Mouse (Mus musculus): ENCODE data around the gene Palm2.
A peak's percentile ranks its signal among the peaks of the same experiment; 100 is the strongest.

The Palm2 gene

GRCm38 (mm10) chr4:57614686-57615085 lies 180.6 kb downstream of the Palm2 start:
- DNase-seq (ENCODE audit: low spot score in 2 of 2), result no peak

- DNase-seq (ENCODE audit: low spot score in 2 of 2), result no peak
These were observed 184.7 kb downstream of the Palm2 start for GRCm38 (mm10) chr4:57618743-57619142.

- peak; percentile 37 to 49 for DNase-seq (ENCODE audit: low spot score in 2 of 2)
These were observed 188.8 kb downstream of the Palm2 start for GRCm38 (mm10) chr4:57622816-57623215.

- no peak for DNase-seq (ENCODE audit: low spot score in 2 of 2)
These were observed 190.8 kb downstream of the Palm2 start for GRCm38 (mm10) chr4:57624819-57625218.

GRCm38 (mm10) chr4:57625306-57625705 lies 191.3 kb downstream of the Palm2 start:
- DNase-seq (ENCODE audit: low spot score in 2 of 2), result no peak

GRCm38 (mm10) chr4:57625756-57626155 lies 191.7 kb downstream of the Palm2 start:
- no peak for DNase-seq (ENCODE audit: low spot score in 2 of 2)

- no peak for DNase-seq (ENCODE audit: low spot score in 2 of 2)
These were observed 192.9 kb downstream of the Palm2 start for GRCm38 (mm10) chr4:57626921-57627320.

- DNase-seq (ENCODE audit: low spot score in 2 of 2), result no peak
These were observed 198.3 kb downstream of the Palm2 start for GRCm38 (mm10) chr4:57632386-57632785.

- peak in 1 of 2 experiments; percentile 43 for DNase-seq (ENCODE audit: low spot score in 2 of 2)
These were observed 199.0 kb downstream of the Palm2 start for GRCm38 (mm10) chr4:57633052-57633451.

- DNase-seq (ENCODE audit: low spot score in 2 of 2), result no peak
These were observed 200.9 kb downstream of the Palm2 start for GRCm38 (mm10) chr4:57634956-57635355.

- no peak for DNase-seq (ENCODE audit: low spot score in 2 of 2)
These were observed 202.9 kb downstream of the Palm2 start for GRCm38 (mm10) chr4:57636782-57637482.

GRCm38 (mm10) chr4:57637636-57638386 lies 203.8 kb downstream of the Palm2 start:
- DNase-seq (ENCODE audit: low spot score in 2 of 2), result peak; percentile 67 to 70

- DNase-seq (ENCODE audit: low spot score in 2 of 2), result no peak
These were observed 204.9 kb downstream of the Palm2 start for GRCm38 (mm10) chr4:57638941-57639340.

- DNase-seq (ENCODE audit: low spot score in 2 of 2), result peak; percentile 44 to 53
These were observed 206.2 kb downstream of the Palm2 start for GRCm38 (mm10) chr4:57640222-57640621.

GRCm38 (mm10) chr4:57640971-57641370 lies 206.9 kb downstream of the Palm2 start:
- no peak for DNase-seq (ENCODE audit: low spot score in 2 of 2)

GRCm38 (mm10) chr4:57650994-57651393 lies 216.9 kb downstream of the Palm2 start:
- DNase-seq (ENCODE audit: low spot score in 2 of 2), result no peak

- DNase-seq (ENCODE audit: low spot score in 2 of 2), result no peak
These were observed 217.5 kb downstream of the Palm2 start for GRCm38 (mm10) chr4:57651547-57651946.

- DNase-seq (ENCODE audit: low spot score in 2 of 2), result peak; percentile 39 to 53
These were observed 218.3 kb downstream of the Palm2 start for GRCm38 (mm10) chr4:57652185-57652904.

GRCm38 (mm10) chr4:57655966-57656365 lies 221.9 kb downstream of the Palm2 start:
- DNase-seq (ENCODE audit: low spot score in 2 of 2), result no peak

GRCm38 (mm10) chr4:57656388-57656787 lies 222.3 kb downstream of the Palm2 start:
- peak; percentile 41 to 42 for DNase-seq (ENCODE audit: low spot score in 2 of 2)

GRCm38 (mm10) chr4:57656861-57657260 lies 222.8 kb downstream of the Palm2 start:
- no peak for DNase-seq (ENCODE audit: low spot score in 2 of 2)

GRCm38 (mm10) chr4:57660470-57660869 lies 226.4 kb downstream of the Palm2 start:
- no peak for DNase-seq (ENCODE audit: low spot score in 2 of 2)
